32 mouse cellular contexts compared by ENCODE assay signal in the genomic region with DNA sequence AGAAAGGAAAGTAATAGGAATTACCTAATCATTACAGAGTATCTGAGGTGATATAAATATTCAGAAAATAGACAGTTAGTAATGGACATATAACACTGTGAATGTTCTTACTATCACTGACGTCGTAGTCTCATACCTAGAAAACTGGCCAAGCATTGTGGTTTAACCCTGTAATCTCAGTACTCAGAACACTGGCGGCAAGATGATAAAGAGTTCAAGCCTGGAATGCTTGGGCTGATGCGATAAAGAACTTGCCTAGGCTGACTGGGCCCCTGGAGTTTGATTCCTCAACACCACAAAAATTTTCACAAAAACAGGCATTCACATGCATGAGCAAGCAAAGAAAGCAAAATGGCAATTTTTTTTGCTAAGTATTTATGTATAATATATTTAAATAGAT. TPM values are rescaled to one million over a fixed set of nuclear protein-coding genes. Genes with fewer than 3 reads are reported as not detected.
A peak's percentile ranks its signal among the peaks of the same experiment; 100 is the strongest.
DNase-seq lines count a peak whose midpoint lies in the region; ATAC-seq and TF ChIP-seq lines count a peak whose summit lies in the region.
"Had no signal": no experiment of that assay in that cellular context is flagged by ENCODE, and none has a peak within 500 bp of the region (broad histone marks: within the 10 kb centered on the region; RNA-seq: fewer than 3 reads in every experiment).

No protein-coding gene starts in this region.

- H3K4me2 ChIP-seq in stomach, embryonic 15.5 days, result no peak overlapping the region
- no peak overlapping the region for H3K4me2 ChIP-seq in stomach, postnatal 0 days (replicated peaks; ENCODE audit: low read depth)
- H3K4me2 ChIP-seq in liver, embryonic 14.5 days (ENCODE audit: low read depth), result peak overlapping the region; percentile 23; the same call in 1 of the 2 replicates
- no peak overlapping the region for H3K4me2 ChIP-seq in intestine, embryonic 16.5 days (ENCODE audit: low read depth, low read length)
- H3K4me2 ChIP-seq: embryonic facial prominence, embryonic 15.5 days; forebrain, embryonic 13.5 days; hindbrain, embryonic 15.5 days; limb, embryonic 15.5 days; lung, embryonic 15.5 days; midbrain, embryonic 13.5 days had no signal

- TF ChIP-seq CTCF in stomach, postnatal 0 days (IDR thresholded peaks at IDR 0.05; ENCODE audit: low read depth), result no peak
- TF ChIP-seq CTCF in liver, embryonic 14.5 days (IDR thresholded peaks at IDR 0.05; ENCODE audit: low read depth), result no peak

- no peaks in the 10 kb centered on the region for H3K9me3 ChIP-seq in stomach, embryonic 15.5 days
- H3K9me3 ChIP-seq in stomach, postnatal 0 days (ENCODE audit: control insufficient read depth, low read length), result no peaks in the 10 kb centered on the region
- H3K9me3 ChIP-seq in liver, embryonic 14.5 days (ENCODE audit: control insufficient read depth, low read length), result no peaks in the 10 kb centered on the region
- no peaks in the 10 kb centered on the region for H3K9me3 ChIP-seq in intestine, embryonic 16.5 days (ENCODE audit: control insufficient read depth, low read length)
- H3K9me3 ChIP-seq: embryonic facial prominence, embryonic 10.5 days; embryonic facial prominence, embryonic 15.5 days; forebrain, embryonic 13.5 days; hindbrain, embryonic 10.5 days; hindbrain, embryonic 15.5 days; limb, embryonic 10.5 days; limb, embryonic 15.5 days; lung, embryonic 15.5 days; megakaryocyte, embryonic 14.5 days; midbrain, embryonic 13.5 days had no signal

- peaks cover 6% of the 10 kb centered on the region; the same call in 1 of the 2 replicates for H3K4me1 ChIP-seq in stomach, embryonic 15.5 days
- no peaks in the 10 kb centered on the region for H3K4me1 ChIP-seq in stomach, postnatal 0 days (replicated peaks; ENCODE audit: control insufficient read depth, insufficient read depth)
- peaks cover 33 to 46% of the 10 kb centered on the region in 2 experiments for H3K4me1 ChIP-seq in liver, embryonic 14.5 days (replicated peaks; ENCODE audit: control insufficient read depth in 2 of 2, insufficient read depth in 2 of 2, low read length in 1 of 2)
- no peaks in the 10 kb centered on the region for H3K4me1 ChIP-seq in intestine, embryonic 16.5 days (ENCODE audit: control insufficient read depth, insufficient read depth, low read length)
- H3K4me1 ChIP-seq: limb, embryonic 10.5 days; limb, embryonic 15.5 days had no signal

- 80% methylated on average over 4 of the region's 4 CpGs for WGBS in stomach, embryonic 15.5 days
- WGBS in stomach, postnatal 0 days, result 75% methylated on average over 4 of the region's 4 CpGs
- 9% methylated on average over 4 of the region's 4 CpGs for WGBS in liver, embryonic 14.5 days (ENCODE audit: insufficient replicate concordance)
- WGBS in intestine, embryonic 16.5 days, result 90% methylated on average over 4 of the region's 4 CpGs

- DNase-seq in stomach, postnatal 0 days (ENCODE audit: low spot score), result no peak
- peak; percentile 81 to 86 (median 85) for DNase-seq in liver, embryonic 14.5 days (ENCODE audit: low read depth in 3 of 3, low spot score in 3 of 3)
- DNase-seq in kidney, adult 11 months, result no peak
- DNase-seq in lung, postnatal 14 days, result no peak
- DNase-seq: adrenal gland, adult 2 months; cerebellum, adult 11-12 months; cerebellum, postnatal 10 days; gastrocnemius, postnatal 36 days; heart, postnatal 14 days; kidney, adult 9 months; kidney, postnatal 10 days; layer of hippocampus, adult 9-11 months; lung, postnatal 36 days; retina, postnatal 1 day; right cerebral cortex, postnatal 14 days; thymus, postnatal 25 days had no signal

- H3K4me3 ChIP-seq in stomach, embryonic 15.5 days (replicated peaks), result no peak overlapping the region
- no peak overlapping the region for H3K4me3 ChIP-seq in stomach, postnatal 0 days (ENCODE audit: low read depth, low read length)
- no peak overlapping the region for H3K4me3 ChIP-seq in liver, embryonic 14.5 days (ENCODE audit: insufficient read depth in 1 of 2, low read depth in 2 of 2, low read length in 2 of 2)
- H3K4me3 ChIP-seq in intestine, embryonic 16.5 days (ENCODE audit: low read length), result no peak overlapping the region
- H3K4me3 ChIP-seq: embryonic facial prominence, embryonic 10.5 days; embryonic facial prominence, embryonic 15.5 days; forebrain, embryonic 13.5 days; hindbrain, embryonic 10.5 days; hindbrain, embryonic 15.5 days; limb, embryonic 10.5 days; limb, embryonic 15.5 days; lung, embryonic 15.5 days; megakaryocyte, embryonic 14.5 days; midbrain, embryonic 13.5 days had no signal

- peak; percentile 22; the same call in 1 of the 2 replicates for ATAC-seq in stomach, embryonic 15.5 days (ENCODE audit: insufficient read depth, low FRiP score, low read depth)
- ATAC-seq in stomach, postnatal 0 days (ENCODE audit: low FRiP score, low TSS enrichment), result no peak
- ATAC-seq in erythroid progenitor cell, adult 5-6 weeks (replicated peaks; ENCODE audit: low FRiP score, poor library complexity, severe bottlenecking), result peak; percentile 57; the same call in 1 of the 2 replicates
- ATAC-seq in liver, embryonic 14.5 days (ENCODE audit: insufficient read depth), result peak; percentile 82
- ATAC-seq in megakaryocyte-erythroid progenitor cell, adult 5-6 weeks (replicated peaks; ENCODE audit: low FRiP score, low TSS enrichment, poor library complexity, severe bottlenecking), result peak; percentile 93
- ATAC-seq in intestine, embryonic 16.5 days, result no peak
- ATAC-seq: activated CD4-positive, CD25-positive, alpha-beta regulatory T cell, adult 4 months; forebrain, embryonic 13.5 days; inflammation-experienced regulatory T-cells, adult 6 months; midbrain, embryonic 13.5 days had no signal

- H3K36me3 ChIP-seq in stomach, embryonic 15.5 days, result no peaks in the 10 kb centered on the region
- H3K36me3 ChIP-seq in stomach, postnatal 0 days (ENCODE audit: control insufficient read depth, insufficient read depth, low read length), result 0 out of 2 replicates have a peak, but pooled peaks cover 11% of the 10 kb centered on the region
- H3K36me3 ChIP-seq in liver, embryonic 14.5 days (replicated peaks; ENCODE audit: control insufficient read depth, insufficient read depth, low read depth), result no peaks in the 10 kb centered on the region
- H3K36me3 ChIP-seq in intestine, embryonic 16.5 days (ENCODE audit: control insufficient read depth, insufficient read depth, low read length), result no peaks in the 10 kb centered on the region
- H3K36me3 ChIP-seq: embryonic facial prominence, embryonic 15.5 days had no signal

- H3K27me3 ChIP-seq in stomach, embryonic 15.5 days (replicated peaks), result no peaks in the 10 kb centered on the region
- H3K27me3 ChIP-seq in stomach, postnatal 0 days (ENCODE audit: control insufficient read depth, insufficient read depth, low read length), result no peaks in the 10 kb centered on the region
- H3K27me3 ChIP-seq in liver, embryonic 14.5 days (ENCODE audit: control insufficient read depth, insufficient read depth, low read length), result no peaks in the 10 kb centered on the region
- H3K27me3 ChIP-seq in intestine, embryonic 16.5 days (replicated peaks; ENCODE audit: control insufficient read depth, insufficient read depth, low read length), result no peaks in the 10 kb centered on the region
- H3K27me3 ChIP-seq: embryonic facial prominence, embryonic 15.5 days; forebrain, embryonic 13.5 days; hindbrain, embryonic 15.5 days; limb, embryonic 15.5 days; lung, embryonic 15.5 days; megakaryocyte, embryonic 14.5 days; midbrain, embryonic 13.5 days had no signal

- H3K27ac ChIP-seq in stomach, embryonic 15.5 days, result no peak overlapping the region
- no peak overlapping the region for H3K27ac ChIP-seq in stomach, postnatal 0 days (replicated peaks)
- no peak overlapping the region for H3K27ac ChIP-seq in liver, embryonic 14.5 days
- H3K27ac ChIP-seq in intestine, embryonic 16.5 days (ENCODE audit: low read length), result no peak overlapping the region
- H3K27ac ChIP-seq: embryonic facial prominence, embryonic 10.5 days; embryonic facial prominence, embryonic 15.5 days; forebrain, embryonic 13.5 days; hindbrain, embryonic 10.5 days; hindbrain, embryonic 15.5 days; limb, embryonic 10.5 days; limb, embryonic 15.5 days; lung, embryonic 15.5 days; midbrain, embryonic 13.5 days had no signal

- no peak overlapping the region for H3K9ac ChIP-seq in stomach, embryonic 15.5 days
- H3K9ac ChIP-seq in stomach, postnatal 0 days (ENCODE audit: low read length), result no peak overlapping the region
- no peak overlapping the region for H3K9ac ChIP-seq in liver, embryonic 14.5 days (replicated peaks)
- H3K9ac ChIP-seq in intestine, embryonic 16.5 days (ENCODE audit: low read depth, low read length), result no peak overlapping the region
- H3K9ac ChIP-seq: embryonic facial prominence, embryonic 15.5 days; forebrain, embryonic 13.5 days; hindbrain, embryonic 15.5 days; limb, embryonic 15.5 days; lung, embryonic 15.5 days; midbrain, embryonic 13.5 days had no signal

- no peak for TF ChIP-seq EP300 in stomach, postnatal 0 days (optimal IDR thresholded peaks at IDR 0.05)
- TF ChIP-seq EP300 in liver, embryonic 14.5 days (IDR thresholded peaks at IDR 0.05; ENCODE audit: low read depth), result peak; percentile 95

RNA-seq across cellular contexts. Expression of a gene that starts 8.2 kb away (rescaled TPM):
- polyA plus RNA-seq in stomach, embryonic 15.5 days (2015; fragmentation: Nextera tagmentation; extraction: Ambion mirVana), result 12.5 and 13.3 TPM in 2 replicates
- polyA plus RNA-seq in stomach, postnatal 0 days (2015; fragmentation: Nextera tagmentation; extraction: Ambion mirVana), result 15.9 and 16.1 TPM in 2 replicates
- total RNA-seq in erythroid progenitor cell, adult 5-6 weeks (2015; ENCODE audit: low replicate concordance), result 11.7 and 12.6 TPM in 2 replicates
- 6.1 and 9.6 TPM in 2 replicates for total RNA-seq in erythroid progenitor cell, adult 5-6 weeks (2017; ENCODE audit: low replicate concordance)
- 5.9 and 7.2 TPM in 2 replicates for polyA plus RNA-seq in liver, embryonic 14.5 days (2012; rRNA removed)
- polyA plus RNA-seq in liver, embryonic 14.5 days (2014; fragmentation: Nextera tagmentation; extraction: Ambion mirVana), result 8.2 and 8.5 TPM in 2 replicates
- 6.8 and 12.2 TPM in 2 replicates for total RNA-seq in megakaryocyte-erythroid progenitor cell, adult 5-6 weeks (2014; fragmentation: Nextera tagmentation)
- total RNA-seq in megakaryocyte-erythroid progenitor cell, adult 5-6 weeks (2017), result 5.9 TPM in 2 replicates
- 4.7 and 5.4 TPM in 2 replicates for polyA plus RNA-seq in intestine, embryonic 16.5 days (2015; fragmentation: Nextera tagmentation; extraction: Ambion mirVana)

Comparison
In these comparisons a context has a peak if more than half of its experiments do, and no peak if none do; other contexts are left out.
1. ATAC-seq: peak in stomach, embryonic 15.5 days (single experiment), erythroid progenitor cell, adult 5-6 weeks (single experiment), liver, embryonic 14.5 days (single experiment) and megakaryocyte-erythroid progenitor cell, adult 5-6 weeks (single experiment); none in stomach, postnatal 0 days (single experiment) and intestine, embryonic 16.5 days (single experiment).
2. DNase-seq: peak in liver, embryonic 14.5 days (3 of 3); none in stomach, postnatal 0 days (single experiment), kidney, adult 11 months (single experiment) and lung, postnatal 14 days (single experiment).